Mouse (Mus musculus) v-Abl transformed pro-B cells (cell line): ENCODE measurements around the gene Fpr2.
"Not testable (repeated sequence)": the region's sequence is repeated elsewhere in the genome, so short reads cannot be mapped to it uniquely, and the experiment has no call there.

Experiments used
- in situ Hi-C, 2 experiments: fragments of 400-800 bp; cut with MboI; formaldehyde crosslinking; loops; one replicate each; pipeline ENCODE4 v1.15.1; 2025; ENCODE audit not compliant: unreplicated experiment in 2 of 2

Fpr2 gene

DNA sequence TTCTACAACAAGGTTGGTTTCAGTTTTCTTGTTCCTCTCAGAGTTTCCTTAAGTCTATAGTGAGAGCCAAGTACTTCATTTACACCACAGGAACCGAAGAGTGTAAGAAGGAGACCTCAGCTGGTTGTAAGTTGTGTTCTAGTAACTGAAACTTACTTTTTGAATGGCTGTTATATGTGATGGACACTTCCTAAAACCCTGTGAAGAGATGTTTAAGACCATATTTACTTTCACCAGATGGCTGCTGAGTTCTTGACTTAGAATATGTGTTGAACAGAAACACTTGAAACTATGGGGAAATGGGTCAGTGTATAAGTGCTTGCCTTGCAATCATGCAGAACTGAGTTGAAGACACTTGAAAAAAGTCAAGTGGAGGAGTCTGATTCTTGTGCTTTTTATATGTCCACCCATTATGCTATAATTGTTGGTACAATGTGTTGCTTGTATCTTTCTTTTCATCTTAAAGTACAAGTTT lies at the start of gene Fpr2, which contains the start of gene Fpr3:
TSS of gene Fpr2 (plus strand) at position 51 of the 475 bp plus-strand sequence.
TSS of gene Fpr3 (plus strand) at position 79 of the 475 bp plus-strand sequence.
- in situ Hi-C loops, result no loop called here

- in situ Hi-C loops, result no loop called here
Measured at GRCm38 (mm10) chr17:17837919-17838701, 49.5 kb upstream of the Fpr2 start.

DNA sequence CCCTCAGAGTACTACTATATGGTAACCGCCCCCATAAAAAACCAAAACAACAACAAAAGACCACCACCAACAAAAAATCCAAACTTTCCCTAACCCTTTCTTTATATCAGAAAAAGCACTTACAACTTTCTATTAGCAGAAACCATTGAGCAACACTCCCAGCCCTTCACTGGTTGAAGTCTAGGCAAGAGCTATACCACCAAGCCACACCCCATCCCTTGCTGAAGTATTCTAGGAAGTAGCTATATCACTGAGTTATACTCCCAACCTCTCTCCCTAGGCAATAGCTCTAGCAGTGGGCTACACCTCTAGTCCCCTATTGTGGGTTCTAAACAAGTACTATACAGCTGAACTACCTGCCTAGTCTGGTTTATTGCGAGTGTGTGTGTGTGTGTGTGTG lies 48.3 kb upstream of the Fpr2 start:
- in situ Hi-C loops, result no loop called here

DNA sequence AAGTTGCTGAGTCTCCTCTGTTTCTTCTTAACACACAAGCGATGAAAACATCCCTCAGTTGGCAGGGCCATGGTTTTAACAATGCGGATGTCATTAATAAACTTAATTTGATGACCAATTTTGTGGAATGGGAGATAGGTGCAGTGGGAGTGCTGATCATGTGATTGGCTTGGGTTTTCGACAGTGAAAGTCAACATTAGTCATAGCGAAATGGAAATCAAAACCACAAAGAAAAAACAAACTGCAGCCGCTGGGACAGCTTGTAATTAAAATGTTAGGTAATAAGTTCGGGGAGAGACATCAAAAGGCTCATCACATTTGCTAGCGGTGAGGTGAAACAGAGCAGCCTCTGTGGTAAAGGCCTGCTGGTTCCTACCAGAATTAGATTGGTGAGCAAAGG lies 46.8 kb upstream of the Fpr2 start:
- in situ Hi-C loops, result no loop called here

DNA sequence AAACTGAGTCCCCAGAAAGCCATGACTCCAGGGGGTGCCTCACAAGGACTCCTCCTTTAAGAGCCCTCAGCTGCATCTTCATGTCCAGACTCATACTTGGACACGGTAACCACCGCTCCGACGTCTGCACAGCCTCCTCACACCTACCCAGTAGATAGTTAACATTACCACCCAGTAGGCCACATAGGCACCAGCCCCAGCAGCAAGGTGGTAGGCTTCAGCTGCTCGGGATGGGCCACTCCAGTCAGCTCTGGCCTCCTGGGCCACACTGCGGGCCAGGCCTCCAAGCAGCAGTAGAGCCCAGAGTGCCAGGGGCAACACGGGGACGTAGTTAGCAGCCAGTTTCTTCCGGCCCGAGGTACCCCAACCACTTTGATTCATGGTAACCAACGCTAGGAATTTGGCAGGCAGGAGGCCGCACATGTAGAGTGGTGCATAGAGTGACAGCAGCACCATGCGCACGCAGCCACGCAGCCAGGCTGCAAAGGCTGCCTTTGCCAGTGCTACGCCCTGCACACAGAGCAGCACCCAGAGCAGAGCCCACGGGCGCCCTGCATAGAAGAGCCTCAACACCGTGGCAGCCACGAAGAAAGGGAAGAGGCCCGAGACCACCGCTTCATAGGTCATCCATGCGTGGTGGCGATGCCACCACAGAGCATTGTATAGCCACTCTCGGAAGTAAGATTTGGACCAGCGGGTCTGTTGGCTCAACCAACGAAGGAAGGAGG lies 43.9 kb upstream of the Fpr2 start:
- in situ Hi-C loops, result no loop called here

- in situ Hi-C loops, result not testable (repeated sequence)
Measured at GRCm38 (mm10) chr17:17844606-17845005, 43.0 kb upstream of the Fpr2 start.

DNA sequence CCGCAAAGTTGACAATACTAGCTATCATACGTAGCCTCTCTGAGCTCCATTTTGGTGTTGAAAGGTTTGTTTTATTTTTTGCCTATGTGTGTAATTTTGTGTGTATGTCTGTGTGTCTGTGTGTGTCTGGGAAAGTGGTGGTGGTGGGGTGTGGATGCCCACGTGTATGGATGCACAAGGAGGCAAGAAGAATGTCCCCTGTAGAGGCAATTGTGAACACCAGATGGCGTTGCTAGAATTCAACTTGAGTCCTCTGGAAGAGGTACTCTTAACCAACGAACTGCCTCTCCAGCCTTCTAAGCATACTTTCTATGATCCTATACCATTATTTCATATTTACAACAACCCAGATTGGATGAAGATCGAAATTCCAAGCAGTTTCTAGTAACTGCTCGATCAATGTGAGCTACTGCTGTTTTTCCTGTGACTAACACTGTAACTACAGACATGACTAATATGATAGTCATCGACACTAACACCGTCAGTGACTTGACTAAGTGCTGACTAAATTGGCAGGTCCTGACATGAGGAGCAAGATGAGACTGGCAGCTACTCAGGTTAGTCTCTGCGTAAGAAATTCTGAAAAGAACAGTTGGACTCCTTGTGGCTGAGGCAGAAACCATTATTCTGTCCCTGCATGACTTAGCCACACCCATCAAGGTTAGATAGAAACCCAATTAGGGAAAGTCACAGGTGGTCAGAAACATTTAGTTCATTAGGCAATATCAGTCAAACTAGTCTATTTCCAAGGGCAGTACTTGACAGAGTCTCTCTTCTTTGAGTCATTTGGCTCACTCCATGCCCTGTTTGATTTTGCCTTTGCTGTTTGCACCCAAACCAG lies 42.2 kb upstream of the Fpr2 start:
- in situ Hi-C loops, result no loop called here

- in situ Hi-C loops, result no loop called here
Measured at GRCm38 (mm10) chr17:17848988-17849387, 38.6 kb upstream of the Fpr2 start.

DNA sequence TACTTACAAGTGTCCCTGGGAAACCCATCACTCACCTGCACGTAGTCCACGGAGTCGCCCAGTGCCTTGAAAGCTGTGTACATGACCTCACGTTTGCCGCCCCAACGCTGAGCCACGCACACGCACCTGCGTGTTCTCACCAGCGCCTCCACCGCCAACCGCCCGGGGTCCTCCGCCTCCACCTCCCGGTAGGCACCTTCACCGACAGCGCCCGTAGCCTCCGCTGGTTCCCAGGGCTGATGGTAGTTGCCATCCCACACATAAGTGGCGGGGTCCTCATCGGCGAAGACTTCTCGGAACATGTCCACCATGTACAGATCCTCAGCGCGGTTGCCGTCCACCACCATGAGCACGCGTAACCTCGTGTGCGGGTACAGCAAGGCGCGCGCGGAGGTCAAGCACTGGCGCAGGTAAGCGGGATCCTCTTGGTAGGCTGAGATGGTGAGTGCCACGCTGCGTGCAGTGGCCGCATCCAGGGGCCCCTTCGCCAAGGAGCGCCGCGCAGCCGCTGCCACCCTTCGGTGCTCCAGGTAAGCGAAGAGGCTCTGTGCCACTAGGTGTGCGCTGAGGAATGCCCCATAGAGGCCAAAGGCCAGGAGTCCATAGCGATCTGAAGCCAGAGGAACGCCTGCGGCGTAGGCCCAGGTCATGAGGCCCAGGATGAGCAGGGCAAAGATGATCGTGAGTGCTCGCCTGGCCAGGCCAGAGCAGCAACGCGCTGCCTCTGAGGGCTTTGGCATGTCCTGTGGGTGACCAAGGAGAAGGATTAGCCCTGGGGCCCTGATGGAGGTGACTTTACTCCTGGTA lies 37.5 kb upstream of the Fpr2 start:
- in situ Hi-C loops, result no loop called here

DNA sequence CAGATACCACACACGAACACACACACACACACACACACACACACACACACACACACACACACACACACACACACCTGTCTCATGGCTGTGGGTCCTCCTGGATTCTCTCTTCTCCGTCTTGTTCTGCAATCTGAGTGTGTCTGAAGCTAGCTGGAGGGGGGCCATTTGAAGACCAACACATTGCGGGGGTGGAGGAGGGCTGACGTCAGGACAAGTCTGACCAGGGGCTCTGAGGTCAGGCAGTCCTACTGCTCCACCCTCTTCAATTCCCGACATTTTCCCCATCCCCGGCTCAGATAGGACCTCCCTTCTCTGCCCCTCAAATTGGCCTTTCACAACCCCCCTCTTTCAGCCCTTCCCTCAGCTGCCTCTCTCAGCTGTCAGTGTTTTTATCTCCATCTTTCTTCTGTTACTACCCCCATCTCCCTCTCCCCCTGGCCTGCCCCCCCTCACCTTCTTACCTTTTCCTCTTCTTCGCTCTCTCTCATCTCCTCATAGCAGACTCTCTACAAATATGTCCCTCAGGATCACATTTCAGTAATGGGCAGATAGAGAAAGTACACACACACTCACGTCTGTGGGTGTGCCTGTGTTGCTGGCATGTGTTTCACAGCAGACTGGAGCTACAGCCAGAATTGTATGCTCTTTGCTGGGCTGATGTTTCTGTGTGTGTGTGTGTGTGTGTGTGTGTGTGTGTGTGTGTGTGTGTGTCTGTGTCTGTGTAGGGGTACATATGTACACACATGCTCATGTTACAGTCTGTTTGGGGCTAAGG lies 32.4 kb upstream of the Fpr2 start, which contains the start of gene Has1:
TSS of gene Has1 (minus strand) at position 142 of the 775 bp plus-strand sequence.
- in situ Hi-C loops, result no loop called here

- in situ Hi-C loops, result no loop called here
Measured at GRCm38 (mm10) chr17:17856612-17857011, 31.0 kb upstream of the Fpr2 start.

- in situ Hi-C loops, result no loop called here
Measured at GRCm38 (mm10) chr17:17857446-17857845, 30.2 kb upstream of the Fpr2 start.

DNA sequence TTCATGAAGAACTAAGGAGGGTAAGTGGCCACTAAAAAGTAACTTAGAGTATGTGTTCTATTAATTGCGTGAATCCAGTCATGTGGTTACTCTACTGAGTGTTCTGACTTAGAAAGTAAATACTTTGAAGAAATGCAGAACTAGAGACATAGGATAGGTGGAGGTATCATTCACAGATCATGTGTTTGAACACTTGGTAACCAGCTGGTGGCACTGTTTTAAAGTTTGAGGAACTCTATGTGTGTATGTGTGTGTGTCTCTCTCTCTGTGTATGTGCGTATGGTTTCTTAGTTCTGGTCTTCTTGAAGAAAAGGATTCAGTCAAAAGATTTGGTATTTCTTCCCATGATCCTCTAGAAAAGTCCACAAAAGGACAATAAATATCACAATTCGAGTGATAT lies 27.5 kb upstream of the Fpr2 start:
- in situ Hi-C loops, result no loop called here

- in situ Hi-C loops, result no loop called here
Measured at GRCm38 (mm10) chr17:17862360-17862759, 25.3 kb upstream of the Fpr2 start.

DNA sequence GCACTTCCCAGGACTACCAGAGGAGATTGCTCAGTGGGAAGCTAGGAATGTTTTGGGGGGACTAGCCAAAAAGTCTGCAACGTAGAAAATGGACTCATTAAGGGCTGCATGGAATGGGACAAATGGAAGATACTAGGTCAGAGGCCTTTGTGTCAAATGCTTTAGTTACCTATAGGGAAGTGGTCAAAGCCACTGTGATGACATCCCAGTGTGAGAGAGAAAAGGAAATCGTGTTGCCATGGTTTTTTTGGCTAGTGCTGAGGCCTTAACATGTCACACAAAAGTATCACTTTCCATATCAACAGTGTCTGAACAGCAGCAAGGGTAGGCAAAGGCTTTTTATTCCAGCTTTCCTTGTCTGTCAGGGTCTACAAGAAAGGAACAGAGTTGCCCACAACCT lies 22.5 kb upstream of the Fpr2 start:
- in situ Hi-C loops, result no loop called here

- in situ Hi-C loops, result no loop called here
Measured at GRCm38 (mm10) chr17:17866801-17867469, 20.7 kb upstream of the Fpr2 start.

GRCm38 (mm10) chr17:17870892-17871550 lies 16.6 kb upstream of the Fpr2 start:
- in situ Hi-C loops, result no loop called here

GRCm38 (mm10) chr17:17871697-17872096 lies 15.9 kb upstream of the Fpr2 start:
- in situ Hi-C loops, result no loop called here
